Mouse (Mus musculus) E14TG2a.4 (cell line): Measurements from ENCODE around the gene Kidins220.

Experiments used
- H3K27me3 ChIP-seq: 2 replicates; pipeline ENCODE4 v1.6.1; 2014; ENCODE audit warnings: low read length, control low read depth; ENCODE audit not compliant: insufficient read depth
- H3K36me3 ChIP-seq: 2 replicates; pipeline ENCODE4 v1.6.1; 2014; ENCODE audit warnings: low read length, control low read depth; ENCODE audit not compliant: insufficient read depth
- H3K4me1 ChIP-seq: replicated peaks from 2 replicates; pipeline ENCODE4 v1.6.1; 2014; ENCODE audit warnings: low read depth, low read length, control low read depth
- H3K4me3 ChIP-seq: replicated peaks from 2 replicates; pipeline ENCODE4 v1.5.1; 2014; ENCODE audit warnings: mild to moderate bottlenecking, low read length
- H3K9me3 ChIP-seq: 2 replicates; pipeline ENCODE4 v1.6.1; 2014; ENCODE audit warnings: low read length, control low read depth
- CTCF ChIP-seq: conservative IDR thresholded peaks from 2 replicates; pipeline ENCODE4 v1.5.1; 2014; ENCODE audit warnings: low read length
- NANOG ChIP-seq: IDR thresholded peaks from 2 replicates; pipeline ENCODE4 v1.6.1; 2014; ENCODE audit warnings: borderline replicate concordance, low read length, mixed read lengths
- POU5F1 ChIP-seq: IDR thresholded peaks from 2 replicates; pipeline ENCODE4 v1.6.1; 2014; ENCODE audit warnings: low read length, borderline replicate concordance

Gene Kidins220

GRCm38 (mm10) chr12:25044056-25044455 lies 69.3 kb downstream of the Kidins220 start:
- Histone ChIP-seq H3K4me1 (no peaks in the 10 kb centered on the region), H3K27me3 (no peaks in the 10 kb centered on the region), H3K9me3 (no peaks in the 10 kb centered on the region), H3K36me3 (no peaks in the 10 kb centered on the region), H3K4me3 (no peak overlapping the region)
- no peak for TF ChIP-seq NANOG

- Histone ChIP-seq H3K27me3 (no peaks in the 10 kb centered on the region), H3K4me1 (no peaks in the 10 kb centered on the region), H3K9me3 (no peaks in the 10 kb centered on the region), H3K36me3 (no peaks in the 10 kb centered on the region), H3K4me3 (no peak overlapping the region)
- TF ChIP-seq CTCF (no peak), NANOG (no peak), POU5F1 (no peak)
These were observed 69.9 kb downstream of the Kidins220 start for GRCm38 (mm10) chr12:25044579-25044978.

GRCm38 (mm10) chr12:25049253-25049652 lies 74.5 kb downstream of the Kidins220 start:
- Histone ChIP-seq H3K4me3 (no peak overlapping the region), H3K9me3 (no peaks in the 10 kb centered on the region), H3K4me1 (peaks cover 16% of the 10 kb centered on the region), H3K27me3 (no peaks in the 10 kb centered on the region), H3K36me3 (no peaks in the 10 kb centered on the region)
- TF ChIP-seq CTCF (no peak), NANOG (no peak), POU5F1 (no peak)

GRCm38 (mm10) chr12:25054511-25054910 lies 79.8 kb downstream of the Kidins220 start:
- TF ChIP-seq NANOG (no peak), POU5F1 (no peak), CTCF (no peak)
- Histone ChIP-seq H3K27me3 (no peaks in the 10 kb centered on the region), H3K4me1 (peaks cover 55% of the 10 kb centered on the region), H3K36me3 (peaks cover 10% of the 10 kb centered on the region), H3K4me3 (no peak overlapping the region), H3K9me3 (no peaks in the 10 kb centered on the region)

- Histone ChIP-seq H3K9me3 (no peaks in the 10 kb centered on the region), H3K4me1 (peaks cover 60% of the 10 kb centered on the region), H3K4me3 (no peak overlapping the region), H3K36me3 (peaks cover 10% of the 10 kb centered on the region), H3K27me3 (no peaks in the 10 kb centered on the region)
- no peak for TF ChIP-seq CTCF
- no peak for TF ChIP-seq NANOG
- TF ChIP-seq POU5F1: no peak
These were observed 80.2 kb downstream of the Kidins220 start for GRCm38 (mm10) chr12:25054963-25055362.

- peaks cover 10% of the 10 kb centered on the region for H3K36me3 ChIP-seq
- H3K27me3 ChIP-seq: no peaks in the 10 kb centered on the region
- no peak for TF ChIP-seq NANOG
- no peak for TF ChIP-seq CTCF
- TF ChIP-seq POU5F1: no peak
These were observed 84.9 kb downstream of the Kidins220 start for GRCm38 (mm10) chr12:25059487-25060200.

GRCm38 (mm10) chr12:25060901-25061300 lies 86.2 kb downstream of the Kidins220 start:
- H3K36me3 ChIP-seq: peaks cover 10% of the 10 kb centered on the region

More at GRCm38 (mm10) chr12:25059487-25060200, 84.9 kb downstream of the Kidins220 start:
- H3K9me3 ChIP-seq: no peaks in the 10 kb centered on the region
- peaks cover 52% of the 10 kb centered on the region for H3K4me1 ChIP-seq
- no peak overlapping the region for H3K4me3 ChIP-seq

GRCm38 (mm10) chr12:25062264-25062663 lies 87.5 kb downstream of the Kidins220 start:
- Histone ChIP-seq H3K27me3 (no peaks in the 10 kb centered on the region), H3K4me3 (no peak overlapping the region), H3K4me1 (peaks cover 41% of the 10 kb centered on the region), H3K36me3 (peaks cover 8% of the 10 kb centered on the region), H3K9me3 (no peaks in the 10 kb centered on the region)
- TF ChIP-seq POU5F1 (no peak), CTCF (no peak), NANOG (no peak)

More at GRCm38 (mm10) chr12:25060901-25061300, 86.2 kb downstream of the Kidins220 start:
- TF ChIP-seq POU5F1: no peak
- TF ChIP-seq CTCF: no peak
- no peak for TF ChIP-seq NANOG
- Histone ChIP-seq H3K9me3 (no peaks in the 10 kb centered on the region), H3K4me1 (peaks cover 44% of the 10 kb centered on the region), H3K27me3 (no peaks in the 10 kb centered on the region), H3K4me3 (no peak overlapping the region)

GRCm38 (mm10) chr12:25073374-25073773 lies 98.6 kb downstream of the Kidins220 start:
- Histone ChIP-seq H3K4me3 (no peak overlapping the region), H3K4me1 (peaks cover 31% of the 10 kb centered on the region), H3K27me3 (no peaks in the 10 kb centered on the region), H3K9me3 (peaks cover 2% of the 10 kb centered on the region; the same call in 1 of the 2 replicates), H3K36me3 (no peaks in the 10 kb centered on the region)
- TF ChIP-seq POU5F1 (no peak), CTCF (no peak), NANOG (no peak)
